Mouse (Mus musculus) limb, embryonic 11.5 days (tissue): ENCODE measurements around the gene Ccdc155. TPM values are rescaled to one million over a fixed set of nuclear protein-coding genes. Genes with fewer than 3 reads are reported as not detected.

Experiments
- ATAC-seq: fragments of 200-750 bp; cut with Nextera tagmentation; 2 replicates; pipeline ENCODE4 v1.8.0; 2017; ENCODE audit warnings: low read depth; ENCODE audit not compliant: insufficient number of reproducible peaks, low FRiP score, low TSS enrichment
- DNase-seq: peaks from one replicate; pipeline ENCODE4 v3.0.0-alpha.2; 2015; ENCODE audit warnings: low spot score
- H3K27ac ChIP-seq: fragments of 300-500 bp; sonication (generic); replicated peaks from 2 replicates; pipeline ENCODE4 v1.5.1; 2014; ENCODE audit warnings: low read depth, mild to moderate bottlenecking, low read length
- H3K27me3 ChIP-seq: fragments of 300-500 bp; sonication (generic); 2 replicates; pipeline ENCODE4 v1.6.1; 2014; ENCODE audit warnings: mild to moderate bottlenecking, low read length, mixed read lengths; ENCODE audit not compliant: control insufficient read depth, insufficient read depth
- H3K36me3 ChIP-seq: fragments of 300-500 bp; sonication (generic); 2 replicates; pipeline ENCODE4 v1.6.1; 2014; ENCODE audit warnings: mild to moderate bottlenecking, low read length, moderate library complexity, mixed read lengths; ENCODE audit not compliant: control insufficient read depth, insufficient read depth
- H3K4me1 ChIP-seq: fragments of 300-500 bp; sonication (generic); 2 replicates; pipeline ENCODE4 v1.6.1; 2014; ENCODE audit warnings: low read length, mixed read lengths; ENCODE audit not compliant: control insufficient read depth, insufficient read depth
- H3K4me2 ChIP-seq: fragments of 300-500 bp; sonication (generic); 2 replicates; pipeline ENCODE4 v1.6.1; 2014; ENCODE audit warnings: low read depth, mild to moderate bottlenecking, moderate library complexity; ENCODE audit not compliant: severe bottlenecking
- H3K4me3 ChIP-seq: fragments of 300-500 bp; sonication (generic); 2 replicates; pipeline ENCODE4 v1.5.1; 2014; ENCODE audit warnings: low read depth, low read length
- H3K9ac ChIP-seq: fragments of 300-500 bp; sonication (generic); 2 replicates; pipeline ENCODE4 v1.6.1; 2014; ENCODE audit warnings: mild to moderate bottlenecking, low read length
- H3K9me3 ChIP-seq: fragments of 300-500 bp; sonication (generic); 2 replicates; pipeline ENCODE4 v1.6.1; 2016; ENCODE audit warnings: low read length; ENCODE audit not compliant: control insufficient read depth
- WGBS: fragments of 180-500 bp; shearing (Covaris S2); extraction: QIAGEN DNeasy Blood & Tissue Kit; methylation state at CpG from one replicate; pipeline ENCODE4 v1.1.7; 2014; 5-methylcytosine and 5-hydroxymethylcytosine counted together
- polyA plus RNA-seq: library from polyadenylated mRNA; unstranded; fragments of >200 nt; fragmentation: Nextera tagmentation; extraction: Ambion mirVana; gene quantifications from 2 replicates; pipeline ENCODE4 v1.2.1, GENCODE M21; 2014

Gene Ccdc155
- polyA plus RNA-seq, 1 experiment from 2014 or later, result 0.41 TPM

- WGBS, result 6% methylated on average over 33 of the region's 35 CpGs
- H3K9ac ChIP-seq, result no peak overlapping the region
- H3K9me3 ChIP-seq, result no peaks in the 10 kb centered on the region
- no peaks in the 10 kb centered on the region for H3K36me3 ChIP-seq
- peak overlapping the region; percentile 12; the same call in 1 of the 2 replicates for H3K4me2 ChIP-seq
- DNase-seq (no peak), ATAC-seq (no peak)
- no peak overlapping the region for H3K27ac ChIP-seq
- H3K27me3 ChIP-seq, result peaks cover 87% of the 10 kb centered on the region
- 0 out of 2 replicates have a peak overlapping the region, but pooled peaks have one; percentile 3 for H3K4me3 ChIP-seq
- peaks cover 12% of the 10 kb centered on the region; the same call in 1 of the 2 replicates for H3K4me1 ChIP-seq
Observed at GRCm38 (mm10) chr7:45181540-45181939, 23.2 kb downstream of the Ccdc155 start.

- 0 out of 2 replicates have a peak within 1 kb of the TSS, but pooled peaks have one; percentile 3 for H3K4me3 ChIP-seq
- H3K27ac ChIP-seq, result no peak within 1 kb of the TSS
- WGBS, result 14% methylated on average over 19 of the region's 20 CpGs
- no peaks in the 10 kb centered on the region for H3K36me3 ChIP-seq
- ATAC-seq (no peak), DNase-seq (no peak)
- no peak within 1 kb of the TSS for H3K9ac ChIP-seq
- peaks cover 11% of the 10 kb centered on the region; the same call in 1 of the 2 replicates for H3K4me1 ChIP-seq
- no peaks in the 10 kb centered on the region for H3K9me3 ChIP-seq
- peak within 1 kb of the TSS; percentile 12; the same call in 1 of the 2 replicates for H3K4me2 ChIP-seq
- peaks cover 92% of the 10 kb centered on the region for H3K27me3 ChIP-seq
Observed at GRCm38 (mm10) chr7:45180896-45181477, 23.7 kb downstream of the Ccdc155 start, which contains the start of gene Pth2. Gene Pth2 (plus strand): TSS chr7:45180995.

- DNase-seq (no peak), ATAC-seq (no peak)
- no peak within 1 kb of the TSS for H3K27ac ChIP-seq
- no peaks in the 10 kb centered on the region for H3K36me3 ChIP-seq
- WGBS, result 24% methylated on average over 7 of the region's 7 CpGs
- H3K9me3 ChIP-seq, result 0 out of 2 replicates have a peak, but pooled peaks cover 3% of the 10 kb centered on the region
- peaks cover 97% of the 10 kb centered on the region for H3K27me3 ChIP-seq
- no peak within 1 kb of the TSS for H3K9ac ChIP-seq
- H3K4me2 ChIP-seq, result no peak within 1 kb of the TSS
- H3K4me1 ChIP-seq, result 0 out of 2 replicates have a peak, but pooled peaks cover 13% of the 10 kb centered on the region
- no peak within 1 kb of the TSS for H3K4me3 ChIP-seq
Observed at GRCm38 (mm10) chr7:45179469-45179868, 25.2 kb downstream of the Ccdc155 start, which contains the start of gene Gfy. Gene Gfy (minus strand): TSS chr7:45179569.

- Histone ChIP-seq H3K4me1 (0 out of 2 replicates have a peak, but pooled peaks cover 13% of the 10 kb centered on the region), H3K9me3 (0 out of 2 replicates have a peak, but pooled peaks cover 3% of the 10 kb centered on the region), H3K36me3 (no peaks in the 10 kb centered on the region), H3K9ac (no peak overlapping the region), H3K27me3 (peaks cover 92% of the 10 kb centered on the region), H3K27ac (no peak overlapping the region), H3K4me3 (no peak overlapping the region), H3K4me2 (no peak overlapping the region)
- 21% methylated on average over 7 of the region's 7 CpGs for WGBS
- no peak for ATAC-seq
- DNase-seq, result no peak
Observed at GRCm38 (mm10) chr7:45178550-45178949, 26.1 kb downstream of the Ccdc155 start.

- DNase-seq (no peak), ATAC-seq (no peak)
- peaks cover 79% of the 10 kb centered on the region for H3K27me3 ChIP-seq
- H3K4me2 ChIP-seq, result peak overlapping the region; percentile 10
- no peak overlapping the region for H3K9ac ChIP-seq
- H3K27ac ChIP-seq, result no peak overlapping the region
- H3K4me3 ChIP-seq, result peak overlapping the region; percentile 12; the same call in 1 of the 2 replicates
- 2% methylated on average over 28 of the region's 31 CpGs for WGBS
- no peaks in the 10 kb centered on the region for H3K36me3 ChIP-seq
- H3K4me1 ChIP-seq, result 0 out of 2 replicates have a peak, but pooled peaks cover 8% of the 10 kb centered on the region
- H3K9me3 ChIP-seq, result 0 out of 2 replicates have a peak, but pooled peaks cover 3% of the 10 kb centered on the region
Observed at GRCm38 (mm10) chr7:45176356-45176755, 28.3 kb downstream of the Ccdc155 start.

- H3K4me1 ChIP-seq, result 0 out of 2 replicates have a peak, but pooled peaks cover 5% of the 10 kb centered on the region
- H3K36me3 ChIP-seq, result no peaks in the 10 kb centered on the region
- H3K27ac ChIP-seq, result no peak overlapping the region
- H3K4me3 ChIP-seq, result peak overlapping the region; percentile 12; the same call in 1 of the 2 replicates
- no peak for DNase-seq
- H3K4me2 ChIP-seq, result peak overlapping the region; percentile 10
- H3K9me3 ChIP-seq, result 0 out of 2 replicates have a peak, but pooled peaks cover 3% of the 10 kb centered on the region
- ATAC-seq, result no peak
- 2% methylated on average over 23 of the region's 23 CpGs for WGBS
- H3K27me3 ChIP-seq, result peaks cover 79% of the 10 kb centered on the region
- no peak overlapping the region for H3K9ac ChIP-seq
Observed at GRCm38 (mm10) chr7:45175929-45176328, 28.8 kb downstream of the Ccdc155 start.

GRCm38 (mm10) chr7:45175398-45175797 is 29.3 kb downstream of the Ccdc155 start:
- Histone ChIP-seq H3K4me1 (0 out of 2 replicates have a peak, but pooled peaks cover 3% of the 10 kb centered on the region), H3K27ac (no peak overlapping the region), H3K9ac (no peak overlapping the region), H3K4me2 (no peak overlapping the region), H3K4me3 (no peak overlapping the region), H3K27me3 (peaks cover 74% of the 10 kb centered on the region), H3K36me3 (no peaks in the 10 kb centered on the region), H3K9me3 (peaks cover 3% of the 10 kb centered on the region; the same call in 1 of the 2 replicates)
- 6% methylated on average over 13 of the region's 13 CpGs for WGBS
- no peak for DNase-seq
- no peak for ATAC-seq

- no peak overlapping the region for H3K9ac ChIP-seq
- no peak overlapping the region for H3K27ac ChIP-seq
- 7% methylated on average over 25 of the region's 29 CpGs for WGBS
- H3K36me3 ChIP-seq, result no peaks in the 10 kb centered on the region
- H3K4me1 ChIP-seq, result 0 out of 2 replicates have a peak, but pooled peaks cover 3% of the 10 kb centered on the region
- H3K27me3 ChIP-seq, result peaks cover 68% of the 10 kb centered on the region
- peaks cover 9% of the 10 kb centered on the region for H3K9me3 ChIP-seq
- no peak overlapping the region for H3K4me2 ChIP-seq
- DNase-seq, result peak; percentile 40
- H3K4me3 ChIP-seq, result 0 out of 2 replicates have a peak overlapping the region, but pooled peaks have one; percentile 5
- ATAC-seq, result no peak
Observed at GRCm38 (mm10) chr7:45174567-45175280, 30.0 kb downstream of the Ccdc155 start.
